Mouse (Mus musculus): ENCODE data around the gene Rplp0.
"Not testable (repeated sequence)": the region's sequence is repeated elsewhere in the genome, so short reads cannot be mapped to it uniquely, and the experiment has no call there.

The Rplp0 gene

DNA sequence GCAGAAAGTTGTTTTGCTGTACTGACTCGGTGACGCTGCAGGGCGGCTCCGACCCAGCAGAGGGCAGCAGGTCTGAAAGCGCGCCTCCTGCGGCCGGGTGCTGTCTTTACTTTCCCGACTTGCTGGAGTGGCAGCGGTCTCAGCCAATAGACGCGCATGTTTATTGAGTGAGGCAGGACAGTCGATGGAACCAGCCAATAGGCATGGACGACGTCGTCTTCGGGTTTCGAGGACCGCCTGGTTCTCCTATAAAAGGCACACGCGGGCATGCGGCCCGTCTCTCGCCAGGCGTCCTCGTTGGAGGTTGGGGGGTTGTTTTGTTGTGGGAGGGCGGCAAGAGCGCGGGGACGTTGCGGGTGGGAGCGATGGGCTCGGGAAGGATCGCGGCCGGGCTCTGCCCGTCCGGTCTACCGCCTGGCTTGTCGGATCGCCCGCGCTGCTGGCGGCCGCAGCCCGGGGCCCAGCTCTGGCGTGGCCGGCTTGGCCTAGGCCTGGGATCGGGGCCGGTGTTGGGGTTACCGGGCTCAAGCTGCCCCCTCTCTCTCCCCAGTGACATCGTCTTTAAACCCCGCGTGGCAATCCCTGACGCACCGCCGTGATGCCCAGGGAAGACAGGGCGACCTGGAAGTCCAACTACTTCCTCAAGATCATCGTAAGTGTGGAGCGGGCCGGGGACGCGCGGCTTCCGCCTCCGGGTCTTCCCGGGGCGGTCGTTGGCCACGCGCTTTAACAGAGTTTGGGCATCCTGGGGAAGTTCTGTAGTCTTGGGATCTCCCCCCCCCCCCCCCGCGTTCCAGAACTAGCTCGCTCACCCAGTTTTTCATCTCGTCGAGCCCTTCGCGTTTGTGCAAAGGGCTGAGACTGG lies at the start of gene Rplp0:
Gene Rplp0, plus strand, starts transcription at position 231 of the 865 bp plus-strand sequence.
- DNase-seq (ENCODE audit: low read depth, low spot score) = peak; percentile 100

DNA sequence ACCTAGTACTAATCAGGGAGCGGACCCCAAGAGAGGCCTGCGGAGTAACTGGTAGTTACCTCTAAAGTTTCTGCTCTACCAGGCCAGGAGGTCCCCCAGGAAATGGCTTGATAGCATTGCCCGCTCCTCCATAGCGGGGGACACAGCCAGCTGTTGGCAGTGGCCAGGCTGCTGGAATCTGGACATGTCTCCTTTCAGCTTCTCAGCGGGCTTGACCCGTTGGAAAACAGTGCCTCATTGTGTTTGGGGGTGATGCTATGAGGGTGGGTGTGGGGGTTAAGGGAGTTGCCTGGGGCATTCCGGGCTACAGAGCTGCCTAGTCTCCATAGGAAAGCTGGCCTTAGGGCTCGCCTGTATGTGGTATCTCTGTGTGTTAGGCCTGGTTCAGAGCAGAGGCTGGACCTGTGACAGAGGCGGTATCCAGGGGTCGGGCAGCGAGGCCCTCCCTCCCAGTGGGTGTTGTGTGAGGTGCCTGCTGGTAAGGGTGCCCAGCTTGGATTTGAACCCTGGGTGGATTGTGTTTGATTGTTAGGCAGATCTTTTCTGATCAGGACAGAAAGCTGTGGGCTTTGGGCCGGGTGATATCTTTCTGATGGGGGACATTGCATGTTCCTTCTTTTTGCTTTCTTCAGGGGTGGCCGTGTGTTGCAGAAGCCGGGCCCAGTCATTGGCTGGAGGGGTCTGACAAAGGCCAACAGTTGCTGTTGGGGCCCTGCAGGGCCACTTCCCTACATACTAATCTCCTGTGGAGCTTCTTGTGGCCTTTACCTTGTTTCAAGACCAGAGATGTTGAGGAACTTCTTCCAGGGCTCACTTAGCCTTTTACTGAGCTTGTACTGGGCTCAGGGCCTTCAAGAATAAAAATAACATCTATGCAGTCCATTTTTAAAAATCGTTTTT lies 49.2 kb upstream of the Rplp0 start:
- DNase-seq (ENCODE audit: low read depth, low spot score) = no peak

- DNase-seq (ENCODE audit: low read depth, low spot score) = no peak
Measured at GRCm38 (mm10) chr5:115512375-115512774, 46.9 kb upstream of the Rplp0 start.

- DNase-seq (ENCODE audit: low read depth, low spot score) = no peak
Measured at GRCm38 (mm10) chr5:115513246-115513645, 46.0 kb upstream of the Rplp0 start.

DNA sequence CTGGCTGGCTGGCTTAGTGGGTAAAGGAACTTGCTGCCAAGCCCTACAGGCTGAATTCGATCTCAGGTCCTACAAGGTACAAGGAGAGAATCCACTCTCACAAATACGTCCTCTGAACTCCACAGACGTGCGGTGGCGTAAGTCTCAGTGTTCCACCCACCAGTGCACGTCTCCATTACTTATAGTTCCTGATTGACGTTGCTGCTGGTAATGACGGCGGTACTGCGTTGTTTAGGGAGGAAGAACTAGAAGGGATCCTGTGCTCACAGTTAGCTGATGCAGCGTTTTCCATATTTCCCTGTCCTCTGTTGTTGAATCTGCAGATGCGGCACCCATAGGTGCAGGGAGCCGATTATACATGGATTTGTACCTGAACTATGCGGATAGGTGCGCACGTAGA lies 45.5 kb upstream of the Rplp0 start:
- no peak for DNase-seq (ENCODE audit: low read depth, low spot score)

GRCm38 (mm10) chr5:115514346-115514745 lies 44.9 kb upstream of the Rplp0 start:
- DNase-seq (ENCODE audit: low read depth, low spot score) = no peak

GRCm38 (mm10) chr5:115514896-115515587 lies 44.2 kb upstream of the Rplp0 start:
- DNase-seq (ENCODE audit: low read depth, low spot score) = no peak

- peak; percentile 89 for DNase-seq (ENCODE audit: low read depth, low spot score)
Measured at GRCm38 (mm10) chr5:115516081-115516907, 43.0 kb upstream of the Rplp0 start.

GRCm38 (mm10) chr5:115516908-115517307 lies 42.4 kb upstream of the Rplp0 start:
- DNase-seq (ENCODE audit: low read depth, low spot score) = no peak

- DNase-seq (ENCODE audit: low read depth, low spot score) = no peak
Measured at GRCm38 (mm10) chr5:115517501-115517900, 41.8 kb upstream of the Rplp0 start.

DNA sequence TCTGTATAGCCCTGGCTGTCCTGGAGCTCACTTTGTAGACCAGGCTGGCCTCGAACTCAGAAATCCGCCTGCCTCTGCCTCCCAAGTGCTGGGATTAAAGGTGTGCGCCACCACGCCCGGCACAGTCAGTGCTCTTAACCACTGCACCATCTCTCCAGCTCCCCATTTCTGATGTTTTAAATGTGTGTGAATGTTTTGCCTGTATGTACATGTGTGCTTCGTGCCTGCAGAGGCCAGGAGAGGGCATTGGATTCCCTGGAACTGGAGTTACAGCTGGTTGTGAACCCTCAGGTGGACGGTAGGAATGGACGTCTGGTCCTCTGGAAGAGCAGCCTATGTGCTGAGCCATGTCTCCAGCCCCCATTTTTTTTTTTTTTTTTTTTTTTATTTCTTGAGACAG lies 41.1 kb upstream of the Rplp0 start:
- DNase-seq (ENCODE audit: low read depth, low spot score) = not testable (repeated sequence)

- no peak for DNase-seq (ENCODE audit: low read depth, low spot score)
Measured at GRCm38 (mm10) chr5:115520325-115520869, 38.9 kb upstream of the Rplp0 start.

GRCm38 (mm10) chr5:115521553-115522461 lies 37.5 kb upstream of the Rplp0 start:
- no peak for DNase-seq (ENCODE audit: low read depth, low spot score)

DNA sequence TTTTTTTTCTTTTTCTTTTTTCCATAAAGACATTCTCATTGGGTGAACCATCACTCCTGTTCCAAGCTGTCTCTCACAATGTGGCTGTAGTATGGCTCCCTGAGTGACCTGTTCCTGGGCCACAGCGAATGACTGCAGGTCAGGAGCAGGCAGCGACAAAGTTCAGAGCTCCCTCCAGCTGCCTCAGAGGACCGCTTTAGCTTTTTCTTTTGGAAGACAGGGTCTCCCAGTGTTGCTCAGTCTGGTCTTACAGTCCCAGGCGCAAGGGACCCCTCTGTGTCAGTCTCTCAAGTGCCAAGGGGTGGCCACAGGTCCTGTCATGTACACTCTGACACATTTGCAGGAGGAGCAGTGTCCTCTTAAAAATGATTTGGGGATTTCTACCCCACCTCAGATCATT lies 36.7 kb upstream of the Rplp0 start:
- DNase-seq (ENCODE audit: low read depth, low spot score) = no peak

DNA sequence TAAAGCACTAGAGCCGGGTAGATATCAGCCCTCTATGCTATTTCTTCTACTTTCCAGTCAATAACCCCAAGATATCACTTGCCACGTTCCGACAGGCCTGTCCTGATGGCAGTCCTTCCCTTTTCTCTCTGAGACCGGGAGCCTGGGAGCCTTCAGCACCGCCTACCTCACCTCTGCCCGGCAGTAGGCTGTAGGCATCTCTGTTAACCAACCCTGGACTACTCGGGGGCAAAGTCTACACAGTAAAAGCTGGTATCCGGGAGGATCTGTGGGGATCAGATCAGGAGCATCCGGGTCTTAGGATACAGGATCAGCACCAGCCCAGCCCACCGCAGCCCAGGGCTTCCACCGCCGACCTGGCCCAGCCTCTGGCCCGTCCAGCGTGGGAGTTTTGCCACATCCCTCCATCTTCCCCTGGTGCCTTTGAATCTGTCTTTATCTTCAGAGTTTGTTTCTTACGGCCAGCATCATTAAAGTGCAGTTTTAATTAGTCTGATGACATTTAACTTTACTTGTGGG lies 36.2 kb upstream of the Rplp0 start:
- no peak for DNase-seq (ENCODE audit: low read depth, low spot score)

- DNase-seq (ENCODE audit: low read depth, low spot score) = peak; percentile 54
Measured at GRCm38 (mm10) chr5:115523971-115524370, 35.3 kb upstream of the Rplp0 start.

GRCm38 (mm10) chr5:115524471-115524870 lies 34.8 kb upstream of the Rplp0 start:
- no peak for DNase-seq (ENCODE audit: low read depth, low spot score)

- no peak for DNase-seq (ENCODE audit: low read depth, low spot score)
Measured at GRCm38 (mm10) chr5:115525416-115525815, 33.9 kb upstream of the Rplp0 start.

DNA sequence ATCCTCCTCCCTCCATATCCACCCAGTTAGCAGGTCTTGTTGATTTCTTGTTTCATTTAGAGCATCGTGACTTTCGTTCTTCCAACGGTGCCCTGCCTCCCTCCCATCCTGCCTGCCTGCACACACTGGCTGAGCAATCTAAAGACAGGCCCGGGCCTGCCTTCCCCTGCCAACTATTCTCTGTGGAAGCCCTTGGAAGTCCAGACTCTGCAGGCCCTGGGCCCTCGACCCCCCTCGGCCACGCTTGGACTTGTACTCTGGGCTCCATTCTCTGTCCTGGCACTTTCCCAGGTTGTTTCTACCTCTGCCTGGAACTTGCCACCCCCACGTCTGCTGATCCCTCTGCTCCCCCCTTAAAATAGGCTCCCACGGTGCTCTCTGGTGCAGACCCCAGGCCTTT lies 33.3 kb upstream of the Rplp0 start:
- DNase-seq (ENCODE audit: low read depth, low spot score) = no peak

All from ZHBTc4 (cell line).